Mouse (Mus musculus) adrenal gland (tissue): ENCODE measurements around the gene Psmb1.
"Not testable (repeated sequence)": the region's sequence is repeated elsewhere in the genome, so short reads cannot be mapped to it uniquely, and the experiment has no call there.

ENCODE experiments used
- intact Hi-C: fragments of 180-260 bp; cut with DNase I; formaldehyde crosslinking; loops from one replicate; pipeline ENCODE4 v1.15.1; 2025
- long read RNA-seq, 2 experiments: library from polyadenylated mRNA; unstranded; transcript quantifications; one replicate each; pipeline ENCODE4 v2.0.0; 2020; ENCODE audit warnings: borderline replicate concordance in 1 of 2; ENCODE audit not compliant: insufficient replicate concordance in 1 of 2

Psmb1 gene
- long read RNA-seq, experiment 1, transcript Psmb1-201 (6 exons, 1,758 nt) = major isoform, 429 of 434 reads
- long read RNA-seq, experiment 1, partial matches to known transcripts = 1 of 434 reads
- long read RNA-seq, experiment 1, other reads (novel, unspliced or antisense) = 4 of 434 reads
- long read RNA-seq, experiment 2, transcript Psmb1-201 (6 exons, 1,758 nt) = major isoform, 504 of 516 reads
- long read RNA-seq, experiment 2, partial matches to known transcripts = 5 of 516 reads
- long read RNA-seq, experiment 2, other reads (novel, unspliced or antisense) = 7 of 516 reads

DNA sequence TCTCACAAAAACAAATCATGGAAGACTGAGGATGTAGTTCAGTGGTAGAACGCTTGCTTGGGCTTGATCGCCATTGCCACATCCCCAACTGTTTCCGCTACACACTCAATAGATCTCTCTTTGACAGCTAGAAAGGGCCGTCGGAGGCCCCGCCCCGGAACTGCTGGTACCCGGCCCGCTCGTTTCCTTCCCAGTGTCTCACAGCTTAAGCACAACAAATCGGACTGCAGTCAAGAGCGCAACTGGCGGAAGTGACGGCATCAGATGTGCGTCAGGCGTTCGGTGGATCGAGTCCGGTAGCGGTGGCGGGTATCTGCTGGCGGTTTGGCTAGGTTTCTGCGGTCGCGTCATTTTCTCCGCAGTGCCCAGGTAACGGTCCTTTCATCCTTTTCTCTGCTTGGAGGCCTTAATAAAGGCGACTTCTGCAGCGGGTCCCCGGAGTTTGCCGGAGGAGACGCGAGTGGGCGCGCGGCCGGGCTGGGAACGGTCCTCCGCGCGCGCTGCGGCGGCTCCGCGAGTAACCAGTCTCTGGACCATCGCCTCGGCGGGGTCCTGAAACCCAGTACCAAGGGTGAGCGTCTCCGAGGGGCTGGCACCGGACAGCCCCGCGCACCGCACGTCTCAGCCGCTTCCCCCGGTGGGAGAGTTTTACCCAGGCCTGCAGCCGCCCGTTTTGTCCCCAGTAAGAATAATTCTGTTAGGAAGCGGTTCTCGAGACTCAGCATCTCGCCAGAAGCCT lies at the start of gene Psmb1, which contains the start of gene Tbp:
Gene Psmb1 (minus strand): TSS at position 96 of the 739 bp plus-strand sequence.
Gene Tbp (plus strand): TSS at position 233 of the 739 bp plus-strand sequence.
- intact Hi-C loops = no loop called here

GRCm38 (mm10) chr17:15546440-15546839 lies 46.9 kb upstream of the Psmb1 start:
- intact Hi-C loops = no loop called here

DNA sequence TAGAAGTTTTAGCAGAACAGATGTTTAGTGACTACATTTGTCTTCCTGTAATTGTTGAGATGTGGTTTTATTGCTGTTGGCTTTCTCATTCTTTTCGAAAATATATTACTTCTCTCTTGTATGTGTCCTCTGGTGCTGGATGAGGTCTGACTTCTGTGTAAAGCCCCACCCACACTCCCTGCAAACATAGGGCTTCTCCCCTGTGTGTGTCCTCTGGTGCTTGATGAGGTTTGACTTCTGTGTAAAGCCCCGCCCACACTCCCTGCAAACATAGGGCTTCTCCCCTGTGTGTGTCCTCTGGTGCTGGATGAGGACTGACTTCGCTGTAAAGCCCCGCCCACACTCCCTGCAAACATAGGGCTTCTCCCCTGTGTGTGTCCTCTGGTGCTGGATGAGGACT lies 44.3 kb upstream of the Psmb1 start:
- intact Hi-C loops = not testable (repeated sequence)

GRCm38 (mm10) chr17:15540309-15540708 lies 40.8 kb upstream of the Psmb1 start:
- intact Hi-C loops = no loop called here

GRCm38 (mm10) chr17:15536457-15536904 lies 36.9 kb upstream of the Psmb1 start:
- intact Hi-C loops = no loop called here

DNA sequence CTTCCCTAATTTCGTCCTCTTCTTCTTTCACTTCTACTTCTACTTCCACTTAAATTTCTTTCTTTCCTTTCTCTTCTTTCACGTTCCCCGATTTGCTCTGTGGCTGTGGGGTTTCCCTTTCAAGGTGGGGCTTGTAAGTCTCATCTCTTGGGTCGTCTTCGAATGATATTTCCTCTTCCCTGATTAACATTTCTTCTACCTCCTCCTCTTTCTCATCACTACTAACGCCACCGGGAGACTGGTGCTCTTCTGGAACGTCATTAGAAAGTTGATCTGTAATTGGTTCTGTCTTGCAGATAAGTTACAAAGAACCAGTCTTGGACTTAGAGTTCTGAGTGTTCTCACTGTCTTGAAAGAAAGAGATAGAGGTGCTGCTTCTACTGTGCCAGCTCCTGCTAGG lies 36.4 kb upstream of the Psmb1 start:
- intact Hi-C loops = no loop called here

DNA sequence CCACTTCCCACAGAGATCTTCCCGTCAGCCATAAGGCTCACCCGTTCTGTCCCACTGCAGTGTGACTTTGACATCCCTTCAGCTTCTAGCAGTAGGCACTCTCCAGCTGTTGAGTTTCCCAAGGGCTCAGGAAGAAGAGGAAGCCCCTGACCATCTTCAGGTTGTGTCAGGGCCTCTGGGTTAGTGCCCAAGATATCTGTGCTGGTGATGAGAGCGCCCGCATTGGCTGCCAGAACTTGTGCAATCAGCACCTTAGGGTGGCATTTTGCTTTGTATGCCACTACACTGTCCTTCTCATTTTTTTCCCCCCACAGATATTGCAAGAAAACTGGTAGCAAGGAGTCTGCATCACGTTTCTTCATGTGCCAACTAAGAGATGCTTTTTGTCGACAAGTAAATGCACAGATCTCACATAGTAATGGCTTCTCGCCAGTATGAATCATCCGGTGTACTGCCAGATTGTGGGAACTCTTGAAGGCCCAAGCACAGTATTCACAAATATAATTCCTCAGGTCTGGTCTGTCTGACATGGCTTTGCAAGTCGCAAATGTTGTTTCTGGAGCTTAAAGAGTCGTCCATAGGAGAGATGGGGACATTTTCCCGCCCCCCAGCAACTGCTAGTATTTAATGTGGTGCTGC lies 35.7 kb upstream of the Psmb1 start:
- intact Hi-C loops = no loop called here

- intact Hi-C loops = no loop called here
These were observed 30.6 kb upstream of the Psmb1 start for GRCm38 (mm10) chr17:15530141-15530540.

- intact Hi-C loops = loop anchor here (5.0 to 10.0 kb wide), 2 partner anchors 33 to 176 kb away; partner anchors contain the start of genes Chd1 and Prdm9
These were observed 29.3 kb upstream of the Psmb1 start for GRCm38 (mm10) chr17:15528887-15529286.

DNA sequence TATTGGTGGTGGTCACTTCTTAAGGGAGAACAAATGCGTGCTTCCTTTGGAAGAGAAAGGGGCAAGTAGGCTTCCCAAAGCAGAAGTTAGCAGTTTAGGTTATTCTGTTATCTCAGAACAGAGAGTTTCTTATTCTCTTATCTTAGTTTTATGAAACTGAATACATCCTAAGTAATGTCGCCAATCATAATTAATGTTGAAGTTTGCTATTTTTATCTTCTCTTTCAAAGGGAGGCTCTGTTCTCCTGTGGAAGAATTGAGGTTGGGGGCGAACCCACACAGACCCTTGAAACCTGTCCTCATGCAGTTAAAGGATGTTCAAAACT lies 28.2 kb upstream of the Psmb1 start:
- intact Hi-C loops = loop anchor here (5.0 to 10.0 kb wide), 2 partner anchors 35 to 177 kb away; partner anchors contain the start of genes Chd1 and Prdm9

DNA sequence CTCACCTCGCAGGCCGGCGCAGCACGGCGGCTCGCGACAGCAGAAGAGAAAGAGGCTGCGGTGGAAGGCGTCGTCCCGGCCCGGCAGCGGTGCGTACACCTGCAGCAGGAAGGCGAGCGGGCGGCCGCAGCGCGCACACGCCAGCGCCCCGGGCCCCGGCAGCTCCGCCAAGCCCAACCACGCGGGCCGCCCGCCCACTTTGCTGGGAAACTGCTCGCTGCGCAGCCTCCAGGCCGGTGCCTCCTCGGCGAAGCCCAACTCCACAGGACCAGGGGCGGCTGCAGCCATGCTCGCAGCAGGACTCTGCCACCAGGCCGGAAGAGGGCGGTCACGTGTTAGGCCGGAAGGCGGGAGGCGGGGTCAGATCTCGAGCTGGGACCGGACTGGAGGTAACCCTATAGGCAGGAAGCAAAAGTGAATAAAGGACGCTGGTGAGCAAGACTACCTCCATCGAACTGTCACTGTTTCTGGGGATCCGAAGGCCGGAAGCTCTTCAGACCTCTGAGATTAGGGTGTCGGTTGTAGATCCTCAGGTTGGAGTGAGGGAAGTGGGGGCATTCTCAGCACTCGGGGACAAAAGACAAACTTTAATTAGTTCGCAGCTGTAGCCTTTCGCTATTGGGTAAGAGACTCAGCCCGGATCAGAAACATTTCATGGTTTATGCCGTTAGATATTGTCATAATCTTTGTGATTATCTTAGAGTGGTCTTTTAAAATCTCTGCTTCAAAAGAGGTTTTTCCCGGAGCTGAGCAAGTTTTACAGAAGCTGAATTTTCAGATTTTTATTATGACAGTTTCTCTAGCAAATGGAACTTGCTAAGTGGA lies 27.6 kb upstream of the Psmb1 start, which contains the start of gene Pdcd2:
Gene Pdcd2 (minus strand): TSS at position 316 of the 825 bp plus-strand sequence.
- intact Hi-C loops = loop anchor here (5.0 to 10.0 kb wide), 2 partner anchors 35 to 178 kb away; partner anchors contain the start of genes Chd1 and Prdm9

DNA sequence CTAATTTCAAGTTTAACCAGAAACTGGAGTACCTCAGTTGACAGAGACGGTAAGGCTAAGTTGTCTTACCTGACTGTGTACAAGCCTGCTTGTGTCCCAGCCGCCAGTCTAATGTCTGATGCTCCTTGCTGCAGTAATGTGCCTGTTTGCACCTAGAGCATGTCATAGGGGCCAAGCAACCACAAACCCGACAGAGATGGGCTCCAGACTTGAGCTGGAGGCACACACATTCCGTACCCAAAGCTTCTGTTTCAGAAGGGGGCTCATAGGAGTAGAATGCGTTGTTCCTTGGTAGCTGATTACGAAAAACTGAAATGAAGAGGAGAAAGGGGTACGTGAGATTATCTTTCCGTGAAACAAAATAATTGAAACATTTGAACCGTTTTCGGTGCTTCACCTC lies 26.8 kb upstream of the Psmb1 start:
- intact Hi-C loops = loop anchor here (5.0 to 10.0 kb wide), 2 partner anchors 36 to 178 kb away; partner anchors contain the start of genes Chd1 and Prdm9

GRCm38 (mm10) chr17:15518766-15519165 lies 19.2 kb upstream of the Psmb1 start:
- intact Hi-C loops = no loop called here

GRCm38 (mm10) chr17:15518186-15518585 lies 18.6 kb upstream of the Psmb1 start:
- intact Hi-C loops = no loop called here

- intact Hi-C loops = no loop called here
These were observed 18.2 kb upstream of the Psmb1 start for GRCm38 (mm10) chr17:15517776-15518175.

DNA sequence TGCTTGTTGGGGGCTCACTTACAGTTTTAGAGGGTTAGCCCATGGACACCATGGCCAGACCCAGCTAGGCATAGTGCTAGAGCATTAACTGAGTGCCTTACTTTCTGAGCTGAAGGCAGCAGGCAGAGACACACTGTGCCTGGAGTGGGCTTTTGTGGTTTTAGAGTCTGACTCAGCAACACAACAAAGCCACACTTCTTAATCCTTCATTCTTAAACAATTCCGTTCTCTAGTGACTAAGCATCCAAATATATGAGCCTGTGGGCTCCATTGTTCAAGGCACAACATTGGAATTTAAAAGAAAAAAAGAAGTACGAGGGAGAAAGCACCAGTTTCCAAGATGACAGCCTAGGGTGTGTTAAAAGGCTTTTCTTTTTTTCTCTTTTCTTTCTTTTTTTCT lies 11.1 kb upstream of the Psmb1 start:
- intact Hi-C loops = no loop called here

DNA sequence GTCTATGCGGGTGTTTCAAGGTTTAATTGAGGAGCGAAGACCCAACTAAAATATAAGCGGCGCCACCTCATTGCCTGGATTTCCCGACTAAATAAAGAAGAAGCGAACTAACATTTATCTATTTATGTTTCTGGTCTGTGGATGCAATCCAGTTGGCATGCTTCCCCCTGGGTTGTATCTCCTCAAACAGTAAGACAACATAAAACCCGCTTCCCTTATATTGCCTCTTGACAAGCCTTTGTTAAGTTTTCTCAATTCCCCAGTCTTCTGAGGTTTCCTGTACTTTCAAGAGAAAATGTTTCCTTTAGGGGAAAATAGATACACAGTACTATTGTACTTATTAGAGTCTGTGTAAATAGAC lies 818 bp downstream of the Psmb1 start:
- intact Hi-C loops = no loop called here

DNA sequence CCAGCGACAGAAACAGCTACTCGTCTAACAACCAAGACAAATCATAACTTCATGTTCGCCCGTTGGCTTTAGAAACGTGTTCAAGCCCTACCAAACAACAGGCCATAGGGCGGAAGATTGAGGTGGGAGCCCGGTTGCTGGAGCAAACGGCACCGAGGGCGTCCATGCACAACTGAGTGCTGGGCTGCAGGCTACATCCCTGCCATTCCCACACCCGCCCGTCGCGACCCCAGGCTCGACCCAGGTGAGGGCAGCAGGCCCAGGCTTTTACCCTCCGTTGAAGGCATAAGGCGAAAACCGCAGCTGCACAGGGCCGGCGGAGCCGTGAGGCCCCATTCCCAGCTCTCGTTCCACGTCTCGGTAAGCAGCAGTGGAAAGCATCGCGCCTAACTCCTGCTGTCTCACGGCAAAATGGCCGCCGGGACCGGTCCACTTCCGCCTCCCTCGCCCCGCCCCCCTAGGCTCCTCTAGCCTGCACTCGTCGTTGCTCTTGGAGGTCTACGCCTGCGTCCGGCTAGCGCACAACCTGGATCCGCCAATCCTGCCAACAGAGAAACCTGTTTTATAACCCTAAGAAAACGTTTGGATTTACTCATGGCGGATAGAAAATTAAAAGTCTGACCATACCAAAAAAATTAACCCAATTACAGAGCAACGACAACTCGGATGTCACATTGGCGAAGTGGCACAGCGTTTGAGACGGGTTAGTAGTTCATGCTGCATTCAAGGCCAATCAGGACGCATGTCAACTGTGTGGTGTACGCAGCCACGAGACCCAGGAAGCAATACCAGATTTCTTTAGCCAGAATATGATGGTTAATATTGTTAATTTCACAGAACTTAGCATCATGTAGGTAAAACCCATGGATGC lies 1.4 kb downstream of the Psmb1 start:
- intact Hi-C loops = no loop called here

GRCm38 (mm10) chr17:15490542-15490941 lies 9.0 kb downstream of the Psmb1 start:
- intact Hi-C loops = no loop called here

GRCm38 (mm10) chr17:15472671-15473070 lies 26.9 kb downstream of the Psmb1 start:
- intact Hi-C loops = no loop called here
